Mouse (Mus musculus): ENCODE measurements around the gene Cfap157.

- TF ChIP-seq CTCF (IDR thresholded peaks at IDR 0.05; ENCODE audit: control insufficient read depth, insufficient read depth, low read length) (no peak), POLR2A (IDR thresholded peaks at IDR 0.05; ENCODE audit: borderline replicate concordance, control insufficient read depth, low read depth, low read length) (no peak)
Measured at GRCm38 (mm10) chr2:32795748-32796418, 11.7 kb upstream of the Cfap157 start.

Data from bone marrow, adult 2 months (tissue).